Mouse (Mus musculus) cerebellum, postnatal 25 days (tissue): ENCODE measurements around the gene Slco1a6.
"Not testable (repeated sequence)": the region's sequence is repeated elsewhere in the genome, so short reads cannot be mapped to it uniquely, and the experiment has no call there.

Experiments used
- DNase-seq, 2 experiments: peaks; one replicate each; pipeline ENCODE4 v3.0.0; 2021; ENCODE audit warnings: mixed read lengths in 2 of 2

Gene Slco1a6

DNA sequence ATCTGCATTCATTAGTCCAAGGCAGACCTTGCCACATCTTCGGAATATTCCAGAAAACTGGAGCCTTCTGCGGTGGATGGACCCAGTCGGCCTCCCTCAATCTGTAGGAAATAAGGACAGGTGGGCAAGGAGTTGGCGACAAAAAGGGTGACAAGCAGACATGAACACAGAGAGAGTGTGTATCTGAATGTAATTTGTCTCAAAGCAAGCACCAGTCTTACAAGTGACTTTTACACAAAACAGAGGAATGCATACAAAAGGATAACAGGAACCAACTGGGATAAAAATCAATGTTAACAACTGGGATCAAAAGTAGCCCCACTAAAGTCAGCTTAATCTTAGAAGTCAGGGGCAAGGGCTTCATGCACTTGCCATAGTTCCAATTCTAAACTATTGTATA, at the start of gene Slco1a6:
TSS of gene Slco1a6 (minus strand) at position 101 of the 400 bp plus-strand sequence.
- no peak for DNase-seq

DNA sequence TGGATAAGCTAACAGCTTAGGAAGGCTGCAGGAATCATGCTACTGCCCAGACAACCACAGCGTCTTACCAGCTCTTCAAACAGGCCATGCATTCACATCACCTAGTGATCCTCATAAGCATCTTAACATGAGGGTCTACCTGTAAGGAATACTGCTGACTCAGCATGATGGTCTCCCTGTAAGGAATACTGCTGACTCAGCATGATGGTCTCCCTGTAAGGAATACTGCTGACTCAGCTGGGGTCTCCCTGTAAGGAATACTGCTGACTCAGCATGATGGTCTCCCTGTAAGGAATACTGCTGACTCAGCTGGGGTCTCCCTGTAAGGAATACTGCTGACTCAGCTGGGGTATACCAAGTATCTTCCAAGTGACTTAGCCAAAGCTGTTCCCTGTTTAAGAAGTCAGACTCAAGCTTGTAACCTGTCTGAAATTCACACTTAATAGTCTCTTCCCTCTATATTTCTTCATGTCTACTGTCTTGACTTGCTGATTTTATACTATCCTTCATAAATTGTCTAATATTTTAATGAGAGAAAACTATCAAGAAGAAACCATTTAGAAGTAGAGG, 42.5 kb upstream of the Slco1a6 start:
- DNase-seq: not testable (repeated sequence)

DNA sequence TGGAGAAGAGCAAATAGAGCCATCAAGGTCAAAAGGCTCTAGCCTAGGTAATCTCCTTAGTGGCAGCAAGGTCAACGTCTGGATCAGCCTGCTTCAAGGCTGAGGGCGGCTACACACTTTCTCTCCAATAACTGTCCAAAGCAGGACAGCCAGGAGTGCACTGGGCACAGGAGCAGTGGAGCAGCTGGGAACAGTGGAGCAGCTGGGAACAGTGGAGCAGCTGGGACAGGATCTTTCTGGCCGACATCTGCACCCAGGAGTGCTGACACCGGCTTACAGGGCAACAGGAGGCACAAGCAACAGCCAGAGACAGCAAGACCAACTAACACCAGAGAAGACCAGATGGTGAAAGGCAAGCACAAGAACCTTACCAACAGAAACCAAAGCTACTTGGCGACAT, 36.7 kb upstream of the Slco1a6 start:
- DNase-seq: no peak

DNA sequence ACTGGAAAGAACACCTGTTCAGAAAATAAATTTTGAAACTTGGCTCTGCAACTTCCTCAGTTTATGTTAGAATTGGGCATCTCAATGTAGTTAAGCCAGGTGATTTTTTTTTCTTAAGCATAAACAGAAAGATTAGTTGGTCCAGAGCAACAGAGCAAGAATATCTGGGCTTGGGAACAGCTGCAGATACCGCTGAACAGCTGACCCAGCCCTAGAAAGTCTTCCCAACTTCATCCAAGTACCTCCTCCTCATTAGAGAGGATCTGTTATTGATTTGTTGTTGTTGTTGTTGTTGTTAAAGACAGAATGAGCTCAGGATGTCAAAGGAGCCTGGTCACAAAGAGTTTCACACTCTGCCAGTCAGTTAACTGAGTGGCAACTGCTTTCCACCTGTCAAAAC, 31.1 kb upstream of the Slco1a6 start:
- no peak for DNase-seq

DNA sequence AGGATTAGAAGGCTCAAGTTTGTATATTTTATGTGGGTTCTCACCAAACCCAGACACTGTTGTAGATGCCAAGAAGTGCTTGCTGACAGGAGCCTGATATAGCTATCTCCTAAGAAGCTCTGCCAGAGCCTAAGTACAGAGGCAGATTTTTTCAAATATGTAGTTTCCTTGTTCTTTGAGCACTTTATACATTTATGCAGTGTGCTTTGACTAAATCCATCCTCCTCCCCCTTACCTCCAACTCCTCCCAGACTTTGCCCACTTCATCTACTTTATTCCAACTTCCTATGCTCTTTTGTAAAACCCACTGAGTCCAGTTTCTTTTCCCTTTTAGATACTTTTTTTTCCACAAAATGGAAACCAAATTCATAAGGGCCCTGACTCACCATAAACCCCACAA, 11.8 kb upstream of the Slco1a6 start:
- DNase-seq: no peak

DNA sequence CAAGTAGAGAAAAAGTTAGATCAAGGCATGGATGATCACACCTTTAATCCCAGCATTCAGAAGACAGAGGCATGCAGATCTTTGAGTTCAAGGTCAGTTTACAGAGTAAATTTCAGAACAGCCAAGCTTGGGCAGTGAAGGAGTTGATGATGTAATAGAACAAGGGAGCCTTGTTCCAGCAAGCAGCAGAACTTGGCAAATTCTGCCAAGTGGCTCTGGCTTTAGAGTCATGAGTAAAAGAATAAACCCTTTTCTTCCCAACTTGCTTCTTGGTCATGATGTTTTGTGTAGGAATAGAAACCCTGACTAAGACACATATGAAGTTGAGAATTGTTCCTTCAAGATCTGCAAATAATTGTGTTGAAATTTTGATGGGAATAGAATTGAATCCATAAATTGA, 3.5 kb upstream of the Slco1a6 start:
- no peak for DNase-seq

DNA sequence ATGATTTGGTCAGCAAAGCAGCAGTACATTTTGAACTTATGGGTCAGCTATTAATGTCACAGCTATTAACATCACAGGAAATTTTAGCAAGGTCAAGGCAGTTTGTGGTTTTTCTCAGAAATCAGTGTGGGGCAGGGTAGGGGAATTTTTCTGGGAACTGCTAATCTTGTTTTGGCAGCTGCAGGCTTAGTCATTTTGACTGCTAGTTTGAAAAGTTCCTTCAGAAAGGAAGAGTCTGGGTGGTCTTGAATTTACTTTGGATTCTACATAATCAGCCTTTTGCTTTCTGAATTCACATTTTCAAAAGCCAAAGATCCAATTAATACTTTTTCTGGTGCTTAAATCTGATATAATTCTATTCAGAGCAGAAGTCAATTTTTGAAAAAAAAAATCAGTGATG, 1.4 kb upstream of the Slco1a6 start:
- no peak for DNase-seq

DNA sequence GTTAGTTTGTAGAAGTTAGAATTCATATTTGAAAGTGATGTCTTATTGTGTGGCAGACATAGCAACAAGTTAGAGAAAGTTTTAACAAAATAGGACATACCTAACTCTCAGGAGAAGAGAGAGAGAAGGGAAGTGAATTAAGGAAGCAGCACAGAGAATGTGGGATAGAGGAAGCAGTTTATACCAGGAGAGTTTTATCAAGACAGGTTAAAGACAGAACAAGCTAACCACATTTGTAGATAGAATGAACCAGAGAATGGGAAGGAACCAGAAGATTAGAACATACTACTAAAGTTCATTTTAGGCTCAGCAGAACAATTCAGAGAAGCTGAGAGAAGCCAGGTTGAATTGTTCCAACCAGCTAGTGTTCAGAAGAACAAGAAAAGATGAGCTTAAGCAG, 7.8 kb downstream of the Slco1a6 start:
- DNase-seq: no peak

DNA sequence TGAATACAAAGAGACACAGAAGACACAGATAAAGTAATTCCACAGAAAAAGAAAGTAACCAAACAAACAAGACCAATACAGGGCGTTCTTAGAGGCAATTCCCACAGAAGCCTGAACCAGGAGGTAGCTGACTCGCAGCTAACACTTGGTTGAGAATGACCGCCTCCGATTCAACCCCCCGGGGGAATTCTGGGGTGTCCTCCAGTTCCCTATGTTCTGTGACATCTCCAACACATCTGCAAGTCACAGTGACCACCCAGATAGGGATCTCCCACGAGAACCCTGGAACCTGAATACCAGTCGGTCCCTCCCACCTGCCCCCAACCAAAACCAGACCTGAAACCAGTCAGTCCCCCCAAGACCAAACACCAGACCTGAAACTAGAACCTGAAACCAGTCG, 14.1 kb downstream of the Slco1a6 start:
- no peak for DNase-seq

DNA sequence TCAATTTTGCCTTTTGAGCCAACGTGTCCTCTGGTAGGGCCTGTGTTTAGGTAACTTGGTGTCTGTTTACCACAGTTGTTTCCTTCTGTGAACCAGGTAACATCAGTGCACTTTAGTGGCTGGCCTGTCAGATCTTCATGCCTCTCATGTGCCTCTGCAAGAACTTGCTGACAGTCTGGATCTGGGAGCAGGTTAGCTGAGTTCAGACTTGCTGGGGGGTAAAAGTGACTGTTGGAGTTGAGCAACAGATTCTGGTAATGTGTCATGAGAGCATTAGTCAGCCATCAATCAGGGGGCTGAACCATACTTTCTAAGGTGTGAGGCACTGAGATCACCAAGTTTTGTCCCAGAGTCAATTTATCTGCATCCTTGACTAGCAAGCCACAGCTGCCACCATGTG, 16.4 kb downstream of the Slco1a6 start:
- DNase-seq: no peak

DNA sequence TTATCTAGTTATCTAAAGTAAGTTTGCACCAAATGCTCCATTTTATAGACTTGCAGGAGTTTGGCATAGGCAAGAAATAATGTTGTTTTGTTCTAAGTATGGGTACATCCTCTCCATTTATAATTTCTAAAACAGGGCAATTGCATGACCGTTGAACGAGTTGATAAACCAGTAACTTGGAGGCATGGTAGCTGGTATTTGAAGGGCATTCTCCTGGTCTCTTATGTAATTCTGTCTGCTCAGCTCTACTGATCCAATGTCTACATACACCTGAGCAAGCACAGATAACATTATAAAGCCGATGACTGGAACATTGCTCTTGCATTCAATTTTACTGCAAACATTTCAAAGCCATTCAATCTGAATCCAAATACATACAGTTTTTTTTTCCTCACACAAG, 20.9 kb downstream of the Slco1a6 start:
- DNase-seq: no peak

DNA sequence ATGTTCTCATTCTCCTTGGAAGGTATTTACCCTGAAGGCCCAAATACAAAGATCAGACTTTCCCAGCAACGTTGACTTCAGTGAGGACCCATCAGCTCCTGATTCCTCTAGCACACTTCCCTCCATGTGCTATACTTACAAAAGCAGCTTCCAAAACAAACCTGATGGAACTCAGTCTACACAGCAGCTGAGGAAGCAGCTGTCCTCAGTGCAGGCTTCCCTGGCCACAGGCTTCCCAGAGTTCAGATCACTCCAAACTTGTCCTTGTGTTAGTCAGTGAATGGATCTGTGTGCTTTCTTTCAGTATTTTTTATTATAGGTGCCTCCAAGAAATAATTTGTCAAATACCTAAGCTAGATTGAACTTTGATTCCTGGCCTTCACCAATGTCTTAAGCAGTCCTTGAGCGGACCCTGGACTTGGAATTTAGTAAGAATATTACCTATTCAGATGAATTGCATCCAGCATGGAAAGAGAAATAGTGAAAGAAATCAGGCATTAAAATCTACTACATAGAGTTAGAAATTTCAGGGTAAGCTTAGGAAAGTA, 22.4 kb downstream of the Slco1a6 start:
- no peak for DNase-seq

DNA sequence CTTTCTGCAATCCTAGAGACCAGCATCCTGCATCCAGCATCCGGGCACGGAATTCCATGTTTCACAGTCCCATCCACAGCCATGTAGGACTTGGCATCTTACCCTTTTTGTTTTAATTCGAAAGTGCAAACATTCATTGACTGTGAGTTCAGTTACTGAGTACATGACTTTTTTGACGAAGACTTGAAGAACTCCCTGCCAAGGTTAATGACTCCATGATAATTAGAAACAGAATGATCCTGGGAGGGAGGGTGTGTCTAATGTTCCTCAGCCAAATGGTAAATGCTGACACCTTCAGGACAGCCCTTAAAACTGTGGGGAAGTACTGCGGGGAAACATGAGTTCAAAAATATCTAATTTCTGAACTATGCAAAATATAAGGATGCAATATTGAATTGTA, 44.9 kb downstream of the Slco1a6 start:
- no peak for DNase-seq

DNA sequence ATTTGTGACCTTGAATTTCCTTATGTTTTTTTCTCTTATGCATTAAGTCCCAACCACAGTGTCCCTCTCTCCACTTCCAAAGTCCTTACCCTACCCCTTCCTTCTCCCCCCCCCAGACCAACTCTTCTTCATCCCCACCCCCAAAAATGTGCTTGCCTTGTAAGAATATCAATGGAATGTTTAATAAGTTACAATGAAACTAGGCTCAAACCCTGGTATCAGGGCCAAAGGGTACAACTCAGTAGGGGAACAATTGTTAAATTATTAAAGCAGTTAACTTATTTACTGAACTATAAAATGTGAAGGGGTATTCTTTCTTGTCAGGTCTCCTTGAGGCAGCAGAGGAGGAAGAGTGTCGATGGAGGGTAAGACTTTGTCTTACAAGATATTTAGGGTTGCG, 47.1 kb downstream of the Slco1a6 start:
- DNase-seq: no peak

DNA sequence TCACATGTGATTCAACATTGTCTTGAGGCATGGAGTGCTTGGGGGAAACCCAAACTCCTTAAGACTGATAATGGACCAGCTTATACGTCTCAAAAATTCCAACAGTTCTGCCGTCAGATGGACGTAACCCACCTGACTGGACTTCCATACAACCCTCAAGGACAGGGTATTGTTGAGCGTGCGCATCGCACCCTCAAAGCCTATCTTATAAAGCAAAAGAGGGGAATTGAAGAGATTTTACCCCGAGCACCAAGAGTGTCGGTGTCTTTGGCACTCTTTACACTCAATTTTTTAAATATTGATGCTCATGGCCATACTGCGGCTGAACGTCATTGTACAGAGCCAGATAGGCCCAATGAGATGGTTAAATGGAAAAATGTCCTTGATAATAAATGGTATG, 54.2 kb downstream of the Slco1a6 start:
- DNase-seq: peak in 1 of 2 experiments; percentile 4

DNA sequence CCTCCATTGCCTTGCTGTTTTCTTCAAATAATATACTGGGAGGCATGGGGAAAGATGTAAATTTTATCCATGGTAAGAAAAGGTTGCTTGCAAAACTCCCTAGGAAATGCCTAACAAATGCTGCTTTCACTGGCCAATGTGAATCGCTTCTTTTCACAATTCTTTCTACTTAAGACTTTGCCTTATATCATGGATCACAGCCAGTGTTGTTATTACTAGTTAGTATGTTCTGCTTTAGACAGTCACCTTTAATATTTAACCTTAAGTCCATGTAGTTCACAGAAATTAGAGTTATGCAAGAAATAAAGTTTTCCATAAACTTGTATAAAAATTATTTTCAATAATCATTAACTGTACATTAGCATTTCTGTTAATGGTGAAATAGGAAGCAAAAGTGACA, 60.0 kb downstream of the Slco1a6 start:
- DNase-seq: no peak

DNA sequence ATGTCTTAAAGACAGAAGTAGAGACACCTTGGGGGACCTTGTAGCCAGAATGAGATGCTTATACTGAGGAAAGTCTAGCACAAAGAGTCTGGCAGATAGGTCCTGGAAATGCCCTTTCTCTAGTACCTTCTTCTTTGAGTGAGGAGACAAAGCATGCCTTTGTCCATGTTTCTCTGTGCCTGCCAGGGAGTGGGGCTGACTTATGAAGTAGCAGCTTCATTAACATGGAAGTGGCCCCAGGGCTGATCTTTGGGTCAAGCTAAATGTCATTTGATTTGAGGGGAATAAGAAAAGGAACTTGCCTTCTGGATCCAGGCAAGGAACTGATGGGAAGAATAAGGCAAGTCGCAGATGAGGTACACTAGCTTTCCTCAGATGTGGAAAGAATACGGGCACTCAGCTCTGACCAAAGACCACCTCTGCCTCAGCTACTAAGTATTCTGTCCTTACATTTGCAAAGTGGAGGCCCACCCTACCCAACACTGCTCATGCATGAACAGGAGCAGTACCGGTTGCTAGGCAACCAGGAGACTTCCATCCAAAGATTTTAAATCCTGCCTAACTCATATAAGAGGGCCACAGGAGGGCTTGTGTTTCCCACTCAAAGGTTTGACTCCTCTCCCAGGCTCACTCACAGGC, 96.5 kb downstream of the Slco1a6 start:
- DNase-seq: no peak

DNA sequence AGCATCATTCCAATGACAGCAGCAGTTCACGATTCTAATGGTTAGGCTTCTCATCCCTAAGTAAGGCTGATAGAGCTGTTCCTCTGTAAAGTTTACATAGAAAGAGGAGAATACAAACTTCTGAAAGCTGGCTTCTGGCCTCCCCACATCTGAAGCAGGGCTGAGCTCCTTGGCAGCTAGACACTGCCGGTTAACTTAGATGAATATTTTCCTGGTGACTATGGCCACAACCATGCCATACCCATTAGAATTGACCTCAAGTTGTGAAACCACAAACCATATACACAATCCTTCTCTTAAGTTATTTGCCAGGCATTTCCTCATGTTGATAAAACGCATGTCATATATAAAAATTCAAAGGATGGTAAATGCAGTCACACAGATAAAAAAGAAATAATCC, 117.2 kb downstream of the Slco1a6 start:
- DNase-seq: no peak

DNA sequence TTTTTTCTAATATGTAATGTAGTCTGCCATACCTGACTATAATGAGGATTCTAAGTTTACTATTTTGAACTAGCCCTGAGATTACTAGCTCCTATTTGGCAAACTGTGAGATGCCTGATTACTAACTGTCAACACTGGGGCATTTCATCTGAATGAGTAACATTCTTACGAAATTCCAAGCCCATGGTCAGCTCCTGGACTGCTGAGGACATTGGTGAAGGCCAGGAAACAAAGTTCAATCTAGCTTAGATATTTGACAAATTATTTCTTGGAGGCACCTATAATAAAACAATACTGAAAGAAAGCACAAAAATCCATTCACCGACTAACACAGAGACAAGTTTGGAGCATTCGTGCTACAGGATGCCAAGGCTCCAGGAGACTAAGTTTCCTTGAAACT, 150.0 kb downstream of the Slco1a6 start:
- DNase-seq: not testable (repeated sequence)

DNA sequence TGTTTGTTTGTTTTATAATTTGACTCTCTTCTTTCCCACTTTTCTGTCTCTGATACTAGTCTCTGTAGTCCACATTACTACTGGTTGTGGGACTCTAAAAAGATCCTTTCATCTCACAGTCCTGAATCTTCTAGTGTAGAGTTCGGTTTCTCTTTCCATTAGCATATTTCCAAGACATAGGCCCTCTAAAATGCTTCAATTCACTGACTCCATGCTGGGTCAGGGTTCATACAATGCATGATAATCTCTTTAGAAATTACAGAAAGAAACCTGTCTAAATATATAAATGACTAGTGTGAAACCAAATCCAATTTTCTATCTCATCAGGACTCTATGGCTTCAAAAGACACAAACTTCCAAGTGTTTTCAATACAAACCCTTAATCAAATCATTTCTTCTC, 160.6 kb downstream of the Slco1a6 start:
- DNase-seq: no peak

DNA sequence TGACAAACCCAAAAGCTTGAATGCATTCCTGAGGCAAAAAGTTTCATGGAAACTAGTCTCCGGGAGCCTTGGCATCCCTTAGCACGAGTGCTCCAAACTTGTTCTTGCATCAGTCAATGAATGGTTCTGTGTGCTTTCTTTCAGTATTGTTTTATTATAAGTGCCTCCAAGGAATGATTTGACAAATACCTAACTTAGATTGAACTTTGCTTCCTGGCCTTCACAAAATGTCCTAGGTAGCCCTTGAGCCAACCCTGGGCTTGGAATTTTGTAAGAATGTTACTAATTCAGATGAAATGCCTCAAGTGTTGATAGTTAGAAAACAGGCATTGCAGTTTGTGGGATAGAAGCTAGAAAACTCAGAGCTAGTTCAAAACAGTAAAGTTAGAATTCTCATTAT, 162.6 kb downstream of the Slco1a6 start:
- DNase-seq: no peak

DNA sequence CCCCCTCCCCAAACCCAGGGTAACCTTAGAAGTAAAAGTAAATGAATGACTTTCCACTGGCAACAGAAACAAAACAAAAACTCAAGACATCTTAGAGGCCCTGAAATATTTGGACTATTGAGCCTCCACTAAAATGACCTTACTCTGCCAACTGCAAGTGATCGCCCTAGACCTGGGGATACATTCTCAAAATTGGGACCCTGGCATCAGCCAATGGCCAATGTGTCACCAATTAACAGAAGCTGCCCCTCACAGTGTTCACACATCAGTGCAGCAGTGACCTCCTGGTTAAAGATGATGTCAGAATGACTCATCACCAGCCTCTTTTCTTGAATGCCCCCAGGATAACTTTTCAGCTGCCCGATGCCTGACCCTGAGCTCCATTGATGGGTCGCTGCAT, 166.4 kb downstream of the Slco1a6 start:
- no peak for DNase-seq

DNA sequence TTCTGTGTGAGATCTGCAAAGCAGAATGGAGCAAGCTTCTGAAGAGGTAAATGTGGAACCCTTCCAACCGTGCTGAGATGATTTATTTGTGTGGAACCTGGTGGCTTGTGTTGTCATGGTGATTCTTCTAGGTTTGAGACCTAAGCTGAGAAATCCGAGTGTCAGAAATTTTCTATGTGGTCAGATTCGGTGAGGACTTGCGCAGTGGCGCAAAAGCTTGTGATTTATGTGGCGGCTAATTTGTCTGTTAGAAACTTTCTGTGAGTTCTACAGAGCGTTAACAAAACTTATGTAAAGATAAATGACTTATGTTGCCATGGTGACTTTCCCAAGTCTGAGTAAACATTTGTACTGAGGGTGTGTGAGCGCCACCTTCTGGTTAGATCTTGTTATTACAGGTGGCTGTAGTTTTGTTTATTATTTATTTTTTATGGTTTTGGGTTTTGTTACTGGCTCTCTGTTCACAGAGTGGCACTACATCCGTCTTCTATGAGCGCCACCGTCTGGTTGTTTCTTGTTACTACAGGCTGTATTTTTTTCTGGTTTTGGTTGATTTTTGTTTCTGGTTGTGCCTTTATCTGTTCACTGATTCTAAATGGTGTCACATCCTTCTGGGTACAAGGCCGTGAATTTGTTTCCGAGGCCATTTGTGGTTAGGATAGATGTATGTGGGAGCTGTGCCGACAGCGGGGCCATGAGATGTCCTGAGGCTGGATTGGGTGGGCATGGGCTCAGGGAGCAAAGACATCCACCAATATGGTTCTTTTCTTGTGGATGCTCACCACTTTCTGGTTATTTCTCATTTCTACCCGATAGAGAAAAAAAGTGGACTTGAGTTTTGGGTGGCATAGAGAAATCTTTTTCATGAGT, 167.8 kb downstream of the Slco1a6 start:
- peak; percentile 4 to 26 for DNase-seq

DNA sequence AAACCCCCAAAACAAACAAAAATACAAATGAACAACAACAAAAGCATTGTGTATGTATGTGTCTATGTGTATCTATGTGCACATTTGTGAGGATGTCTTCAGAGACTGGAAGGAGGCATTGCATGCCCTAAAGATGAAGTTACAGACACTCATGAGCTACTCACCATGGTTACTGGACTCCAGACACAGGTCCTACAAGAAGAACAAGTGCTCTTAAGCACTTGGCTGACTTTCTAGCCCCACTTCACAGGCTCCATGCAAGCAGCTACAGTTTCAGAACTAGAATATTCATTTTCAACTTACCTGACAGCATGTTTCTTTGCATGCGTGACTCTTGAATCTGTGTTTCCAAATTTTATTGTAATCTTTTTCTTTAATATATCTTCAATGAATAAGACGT, 172.6 kb downstream of the Slco1a6 start:
- no peak for DNase-seq
